Mouse (Mus musculus): ENCODE measurements around the gene Camk2d. TPM values are rescaled to one million over a fixed set of nuclear protein-coding genes. Genes with fewer than 3 reads are reported as not detected.

Camk2d gene
- polyA plus RNA-seq, 1 experiment, result 43.4 TPM

GRCm38 (mm10) chr3:126688516-126688915 lies 92.4 kb downstream of the Camk2d start:
- Histone ChIP-seq H3K27me3 (ENCODE audit: control insufficient read depth, insufficient read depth, low read length) (no peaks in the 10 kb centered on the region), H3K36me3 (ENCODE audit: control insufficient read depth, insufficient read depth, low read length) (no peaks in the 10 kb centered on the region), H3K27ac (ENCODE audit: insufficient read depth, low read length) (no peak overlapping the region), H3K4me1 (ENCODE audit: control insufficient read depth, insufficient read depth, insufficient read length) (peaks cover 13% of the 10 kb centered on the region), H3K4me3 (ENCODE audit: extremely low read depth, insufficient read depth, insufficient read length) (no peak overlapping the region)
- DNase-seq (ENCODE audit: low read depth in 1 of 2, low spot score in 2 of 2), result no peak
- 63% methylated on average over 2 of the region's 2 CpGs for WGBS
- TF ChIP-seq POLR2A (IDR thresholded peaks at IDR 0.05; ENCODE audit: low read depth, low read length) (no peak), CTCF (IDR thresholded peaks at IDR 0.05; ENCODE audit: extremely low read depth, insufficient read depth, insufficient read length, insufficient replicate concordance) (no peak)

GRCm38 (mm10) chr3:126690627-126691505 lies 94.8 kb downstream of the Camk2d start:
- peaks cover 17% of the 10 kb centered on the region for H3K4me1 ChIP-seq (ENCODE audit: control insufficient read depth, insufficient read depth, insufficient read length)
- peak overlapping the region; percentile 66 for H3K27ac ChIP-seq (ENCODE audit: insufficient read depth, low read length)
- DNase-seq (ENCODE audit: low read depth in 1 of 2, low spot score in 2 of 2), result peak; percentile 41 to 47
- WGBS, result 54% methylated on average over 13 of the region's 13 CpGs
- H3K36me3 ChIP-seq (ENCODE audit: control insufficient read depth, insufficient read depth, low read length), result no peaks in the 10 kb centered on the region
- H3K27me3 ChIP-seq (ENCODE audit: control insufficient read depth, insufficient read depth, low read length), result no peaks in the 10 kb centered on the region
- H3K4me3 ChIP-seq (ENCODE audit: extremely low read depth, insufficient read depth, insufficient read length), result no peak overlapping the region
- no peak for TF ChIP-seq CTCF (IDR thresholded peaks at IDR 0.05; ENCODE audit: extremely low read depth, insufficient read depth, insufficient read length, insufficient replicate concordance)
- no peak for TF ChIP-seq POLR2A (IDR thresholded peaks at IDR 0.05; ENCODE audit: low read depth, low read length)

- no peak for DNase-seq (ENCODE audit: low read depth in 1 of 2, low spot score in 2 of 2)
- WGBS, result 87% methylated on average over 2 of the region's 2 CpGs
- H3K27me3 ChIP-seq (ENCODE audit: control insufficient read depth, insufficient read depth, low read length), result no peaks in the 10 kb centered on the region
- H3K4me1 ChIP-seq (ENCODE audit: control insufficient read depth, insufficient read depth, insufficient read length), result peaks cover 17% of the 10 kb centered on the region
- H3K36me3 ChIP-seq (ENCODE audit: control insufficient read depth, insufficient read depth, low read length), result no peaks in the 10 kb centered on the region
- H3K4me3 ChIP-seq (ENCODE audit: extremely low read depth, insufficient read depth, insufficient read length), result no peak overlapping the region
- no peak overlapping the region for H3K27ac ChIP-seq (ENCODE audit: insufficient read depth, low read length)
- TF ChIP-seq CTCF (IDR thresholded peaks at IDR 0.05; ENCODE audit: extremely low read depth, insufficient read depth, insufficient read length, insufficient replicate concordance) (no peak), POLR2A (IDR thresholded peaks at IDR 0.05; ENCODE audit: low read depth, low read length) (no peak)
Measured at GRCm38 (mm10) chr3:126691565-126691964, 95.5 kb downstream of the Camk2d start.

GRCm38 (mm10) chr3:126692797-126693196 lies 96.7 kb downstream of the Camk2d start:
- Histone ChIP-seq H3K4me3 (ENCODE audit: extremely low read depth, insufficient read depth, insufficient read length) (no peak overlapping the region), H3K27me3 (ENCODE audit: control insufficient read depth, insufficient read depth, low read length) (no peaks in the 10 kb centered on the region), H3K4me1 (ENCODE audit: control insufficient read depth, insufficient read depth, insufficient read length) (peaks cover 17% of the 10 kb centered on the region), H3K36me3 (ENCODE audit: control insufficient read depth, insufficient read depth, low read length) (no peaks in the 10 kb centered on the region), H3K27ac (ENCODE audit: insufficient read depth, low read length) (peak overlapping the region; percentile 62; the same call in 1 of the 2 replicates)
- no peak for TF ChIP-seq POLR2A (IDR thresholded peaks at IDR 0.05; ENCODE audit: low read depth, low read length)
- no peak for TF ChIP-seq CTCF (IDR thresholded peaks at IDR 0.05; ENCODE audit: extremely low read depth, insufficient read depth, insufficient read length, insufficient replicate concordance)
- DNase-seq (ENCODE audit: low read depth in 1 of 2, low spot score in 2 of 2), result no peak
- WGBS, result 81% methylated on average over 8 of the region's 8 CpGs

GRCm38 (mm10) chr3:126693302-126693701 lies 97.2 kb downstream of the Camk2d start:
- H3K27me3 ChIP-seq (ENCODE audit: control insufficient read depth, insufficient read depth, low read length), result no peaks in the 10 kb centered on the region
- H3K4me1 ChIP-seq (ENCODE audit: control insufficient read depth, insufficient read depth, insufficient read length), result peaks cover 17% of the 10 kb centered on the region
- H3K27ac ChIP-seq (ENCODE audit: insufficient read depth, low read length), result peak overlapping the region; percentile 62; the same call in 1 of the 2 replicates
- TF ChIP-seq POLR2A (IDR thresholded peaks at IDR 0.05; ENCODE audit: low read depth, low read length), result no peak
- TF ChIP-seq CTCF (IDR thresholded peaks at IDR 0.05; ENCODE audit: extremely low read depth, insufficient read depth, insufficient read length, insufficient replicate concordance), result no peak
- 3% methylated on average over 7 of the region's 7 CpGs for WGBS
- DNase-seq (ENCODE audit: low read depth in 1 of 2, low spot score in 2 of 2), result no peak
- H3K4me3 ChIP-seq (ENCODE audit: extremely low read depth, insufficient read depth, insufficient read length), result peak overlapping the region; percentile 57
- no peaks in the 10 kb centered on the region for H3K36me3 ChIP-seq (ENCODE audit: control insufficient read depth, insufficient read depth, low read length)

- Histone ChIP-seq H3K4me1 (ENCODE audit: control insufficient read depth, insufficient read depth, insufficient read length) (peaks cover 15% of the 10 kb centered on the region), H3K27me3 (ENCODE audit: control insufficient read depth, insufficient read depth, low read length) (no peaks in the 10 kb centered on the region), H3K4me3 (ENCODE audit: extremely low read depth, insufficient read depth, insufficient read length) (no peak overlapping the region), H3K36me3 (ENCODE audit: control insufficient read depth, insufficient read depth, low read length) (no peaks in the 10 kb centered on the region), H3K27ac (ENCODE audit: insufficient read depth, low read length) (peak overlapping the region; percentile 33; the same call in 1 of the 2 replicates)
- WGBS, result 83% methylated on average over 12 of the region's 12 CpGs
- TF ChIP-seq POLR2A (IDR thresholded peaks at IDR 0.05; ENCODE audit: low read depth, low read length), result no peak
- no peak for TF ChIP-seq CTCF (IDR thresholded peaks at IDR 0.05; ENCODE audit: extremely low read depth, insufficient read depth, insufficient read length, insufficient replicate concordance)
- no peak for DNase-seq (ENCODE audit: low read depth in 1 of 2, low spot score in 2 of 2)
Measured at GRCm38 (mm10) chr3:126695456-126696293, 99.6 kb downstream of the Camk2d start.

Measured in spleen, adult 2 months (tissue).